Mouse (Mus musculus): ENCODE results near the gene Casz1.

- TF ChIP-seq CTCF (IDR thresholded peaks at IDR 0.05) = no peak
- no peak for TF ChIP-seq EP300 (IDR thresholded peaks at IDR 0.05)
Measured at GRCm38 (mm10) chr4:148923976-148924375, 119.7 kb downstream of the Casz1 start.
